In genomic region chr4:105016006-105016613, GRCm38 (mm10) we compare ENCODE assay signal across 16 mouse cellular contexts.
"Had no signal": no experiment of that assay in that cellular context is flagged by ENCODE, and none has a peak within 500 bp of the region (broad histone marks: within the 10 kb centered on the region; RNA-seq: fewer than 3 reads in every experiment).

No protein-coding gene starts in this region.

- H3K4me3 ChIP-seq: lung, embryonic 15.5 days; megakaryocyte, embryonic 14.5 days; midbrain, embryonic 13.5 days; midbrain, embryonic 15.5 days; neural tube, embryonic 12.5 days; stomach, embryonic 15.5 days had no signal

- H3K36me3 ChIP-seq: lung, embryonic 15.5 days; midbrain, embryonic 15.5 days; neural tube, embryonic 12.5 days; stomach, embryonic 15.5 days had no signal

- H3K9ac ChIP-seq: liver, postnatal 0 days; lung, embryonic 15.5 days; midbrain, embryonic 13.5 days; midbrain, embryonic 15.5 days; neural tube, embryonic 12.5 days; stomach, embryonic 15.5 days had no signal

- ATAC-seq: liver, postnatal 0 days; lung, postnatal 0 days; midbrain, embryonic 13.5 days; midbrain, embryonic 15.5 days had no signal

- H3K27ac ChIP-seq: lung, embryonic 15.5 days; macrophage; midbrain, embryonic 13.5 days; midbrain, embryonic 15.5 days; neural tube, embryonic 12.5 days; stomach, embryonic 15.5 days; stomach, postnatal 0 days had no signal

- H3K4me2 ChIP-seq: lung, embryonic 15.5 days; midbrain, embryonic 11.5 days; midbrain, embryonic 13.5 days; midbrain, embryonic 15.5 days; neural tube, embryonic 12.5 days; stomach, embryonic 15.5 days had no signal

- H3K9me3 ChIP-seq: lung, embryonic 15.5 days; megakaryocyte, embryonic 14.5 days; midbrain, embryonic 13.5 days; midbrain, embryonic 15.5 days; neural tube, embryonic 12.5 days; stomach, embryonic 15.5 days had no signal

- H3K4me1 ChIP-seq: megakaryocyte, embryonic 14.5 days; midbrain, embryonic 15.5 days; neural tube, embryonic 12.5 days; stomach, embryonic 15.5 days had no signal

- H3K27me3 ChIP-seq: lung, embryonic 15.5 days; midbrain, embryonic 13.5 days; midbrain, embryonic 15.5 days; neural tube, embryonic 12.5 days; stomach, embryonic 15.5 days had no signal

- DNase-seq: liver, postnatal 0 days; lung, adult 2 months; lung, postnatal 36 days; right cerebral cortex, postnatal 14 days; thymus, postnatal 14 days; thymus, postnatal 36 days had no signal
